8 mouse cellular contexts compared by ENCODE assay signal in genomic region chr6:94729847-94730246, GRCm38 (mm10). TPM values are rescaled to one million over a fixed set of nuclear protein-coding genes. Genes with fewer than 3 reads are reported as not detected.
DNase-seq lines count a peak whose midpoint lies in the region; ATAC-seq and TF ChIP-seq lines count a peak whose summit lies in the region.

No protein-coding gene starts in this region.

- DNase-seq in brain, embryonic 14.5 days (ENCODE audit: low read depth) = peak; percentile 44
- peak; percentile 31 for DNase-seq in heart, adult 8-10 months (ENCODE audit: low spot score)
- peak; percentile 12 for DNase-seq in lung, postnatal 25 days (ENCODE audit: low spot score)
- no peak for DNase-seq in left cerebral cortex, adult 18-20 months (ENCODE audit: low spot score in 2 of 2)
- no peak for DNase-seq in layer of hippocampus, adult 18-20 months (ENCODE audit: low spot score in 2 of 2)
- DNase-seq in layer of hippocampus, adult 9-11 months = no peak

- no peaks in the 10 kb centered on the region for H3K36me3 ChIP-seq in kidney, embryonic 16.5 days (ENCODE audit: insufficient read depth, low read length)

- TF ChIP-seq POLR2A in brain, embryonic 14.5 days (IDR thresholded peaks at IDR 0.05; ENCODE audit: borderline replicate concordance, extremely low read depth, insufficient read depth, insufficient read length, poor library complexity, severe bottlenecking) = no peak

- no peaks in the 10 kb centered on the region; the same call in 1 of the 2 replicates for H3K4me1 ChIP-seq in kidney, embryonic 16.5 days (ENCODE audit: insufficient read depth, low read length)

- H3K27me3 ChIP-seq in kidney, embryonic 16.5 days (ENCODE audit: insufficient read depth, low read length) = no peaks in the 10 kb centered on the region

- peak; percentile 70; the same call in 1 of the 2 replicates for ATAC-seq in kidney, embryonic 16.5 days (ENCODE audit: low FRiP score, low TSS enrichment)
- no peak for ATAC-seq in frontal cortex, adult (ENCODE audit: low TSS enrichment)

- no peak overlapping the region for H3K9ac ChIP-seq in kidney, embryonic 16.5 days (replicated peaks; ENCODE audit: low read length)

- WGBS in kidney, embryonic 16.5 days = 45% methylated on average over 18 of the region's 18 CpGs

- no peak overlapping the region for H3K4me3 ChIP-seq in kidney, embryonic 16.5 days (ENCODE audit: low read length)

- H3K4me2 ChIP-seq in kidney, embryonic 16.5 days (replicated peaks; ENCODE audit: low read depth, low read length) = peak overlapping the region; percentile 24

- no peak overlapping the region for H3K27ac ChIP-seq in kidney, embryonic 16.5 days (ENCODE audit: low read length)

- H3K9me3 ChIP-seq in kidney, embryonic 16.5 days (ENCODE audit: low read length) = no peaks in the 10 kb centered on the region

- TF ChIP-seq CTCF in brain, embryonic 14.5 days (IDR thresholded peaks at IDR 0.05; ENCODE audit: borderline replicate concordance, extremely low read depth, insufficient read depth, insufficient read length) = no peak

RNA-seq across cellular contexts. Expression of gene Lrig1, which starts 29.9 kb away (rescaled TPM):
- 27.4 and 39.1 TPM in 2 replicates for polyA plus RNA-seq in brain, embryonic 14.5 days (2012; rRNA removed)
- 10 to 100 TPM; 27.0 to 36.3 (median 32.2) TPM for total RNA-seq in heart, adult 8-10 months (2022)
- 6.3 and 7.4 TPM in 2 replicates for polyA plus RNA-seq in kidney, embryonic 16.5 days (2015; fragmentation: Nextera tagmentation; extraction: Ambion mirVana)
- total RNA-seq in left cerebral cortex, adult 18-20 months (2021) = 10 to 100 TPM; 22.6 to 31.6 TPM
- 10 to 100 TPM; 24.5 to 25.3 TPM for total RNA-seq in layer of hippocampus, adult 18-20 months (2021)

Comparison
In these comparisons a context has a peak if more than half of its experiments do, and no peak if none do; other contexts are left out.
1. DNase-seq: peak in brain, embryonic 14.5 days (single experiment), heart, adult 8-10 months (single experiment) and lung, postnatal 25 days (single experiment); none in left cerebral cortex, adult 18-20 months (0 of 2), layer of hippocampus, adult 18-20 months (0 of 2) and layer of hippocampus, adult 9-11 months (single experiment).